Mouse (Mus musculus) spleen, adult 2 months (tissue): Measurements from ENCODE around the gene Ubac2.

Experiments used
- CTCF ChIP-seq: fragments of 200-500 bp; IDR thresholded peaks from 2 replicates; pipeline ENCODE4 v1.5.1; 2011; ENCODE audit warnings: mild to moderate bottlenecking, inconsistent platforms; ENCODE audit not compliant: insufficient read depth, insufficient read length, insufficient replicate concordance; ENCODE audit errors: extremely low read depth
- POLR2A ChIP-seq: fragments of 200-500 bp; IDR thresholded peaks from 2 replicates; pipeline ENCODE4 v1.6.1; 2011; ENCODE audit warnings: low read depth, low read length, inconsistent platforms

- TF ChIP-seq CTCF, result no peak
- no peak for TF ChIP-seq POLR2A
These were observed 150.7 kb downstream of the Ubac2 start for GRCm38 (mm10) chr14:122028926-122029745.
